Mouse (Mus musculus) embryonic facial prominence, embryonic 11.5 days (tissue): ENCODE measurements around the gene Mphosph6. TPM values are rescaled to one million over a fixed set of nuclear protein-coding genes. Genes with fewer than 3 reads are reported as not detected.

ENCODE experiments used
- polyA plus RNA-seq: library from polyadenylated mRNA; unstranded; fragments of >200 nt; fragmentation: Nextera tagmentation; extraction: Ambion mirVana; gene quantifications from 2 replicates; pipeline ENCODE4 v1.2.1, GENCODE M21; 2014

Mphosph6 gene
- polyA plus RNA-seq, 1 experiment from 2014 or later = 69.1 TPM

Other genes with a start within 250 kb of the Mphosph6 start
- gene Sdr42e1, start 128.3 kb downstream of the Mphosph6 start, polyA plus RNA-seq = 0.79 and 1.6 TPM in 2 replicates
- gene Hsd17b2, start 100.0 kb downstream of the Mphosph6 start, polyA plus RNA-seq = 0.32 TPM in 1 of 2 replicates, not detected in the other